Mouse (Mus musculus) kidney, adult 18-20 months (tissue): ENCODE results near the gene Asphd2.

Experiments used
- DNase-seq: peaks from one replicate; pipeline ENCODE4 v3.0.0; 2021

Asphd2 gene

GRCm38 (mm10) chr5:112346211-112346965 lies 48.3 kb downstream of the Asphd2 start:
- DNase-seq, result no peak

GRCm38 (mm10) chr5:112344092-112344960 lies 50.3 kb downstream of the Asphd2 start:
- peak; percentile 27 for DNase-seq

DNA sequence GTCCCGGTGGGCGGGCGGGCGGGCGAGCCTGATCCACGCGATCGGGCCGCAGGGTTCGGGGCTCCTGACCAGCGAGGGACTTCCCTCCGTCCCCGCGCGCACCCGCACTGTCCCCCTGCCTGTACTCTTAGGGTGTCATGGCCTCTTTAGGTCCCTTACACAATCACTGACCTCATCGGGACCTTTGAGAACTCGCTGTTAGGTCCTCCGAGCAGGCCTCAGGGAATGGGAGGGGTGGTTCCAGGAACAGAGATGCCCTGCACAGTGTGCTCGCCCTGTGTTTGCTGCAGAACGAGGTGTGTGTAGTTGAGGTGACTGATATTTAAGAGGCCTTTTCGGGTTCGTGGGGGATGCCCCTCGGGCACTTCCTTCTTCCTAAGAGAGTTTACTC lies 51.5 kb downstream of the Asphd2 start:
- DNase-seq, result no peak

GRCm38 (mm10) chr5:112342463-112343204 lies 52.0 kb downstream of the Asphd2 start, which contains the start of the genes Srrd and Hps4:
TSS of gene Srrd (minus strand) at chr5:112343040.
TSS of gene Hps4 (plus strand) at chr5:112343083.
- peak; percentile 88 for DNase-seq

- DNase-seq, result no peak
These were observed 55.5 kb downstream of the Asphd2 start for GRCm38 (mm10) chr5:112339215-112339614.

DNA sequence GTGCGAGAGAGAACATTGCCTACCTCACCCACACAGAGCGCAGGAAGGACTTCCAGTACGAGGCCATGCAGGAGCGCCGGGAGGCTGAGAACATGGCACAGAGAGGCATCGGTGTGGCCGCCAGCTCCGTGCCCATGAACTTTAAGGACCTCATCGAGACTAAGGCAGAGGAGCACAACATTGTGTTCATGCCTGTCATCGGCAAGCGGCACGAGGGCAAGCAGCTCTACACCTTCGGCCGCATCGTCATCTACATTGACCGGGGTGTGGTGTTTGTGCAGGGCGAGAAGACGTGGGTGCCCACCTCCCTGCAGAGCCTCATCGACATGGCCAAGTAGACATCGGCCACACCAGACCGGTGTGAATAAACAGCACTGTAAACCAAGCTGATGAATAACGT lies 57.7 kb downstream of the Asphd2 start:
- no peak for DNase-seq

DNA sequence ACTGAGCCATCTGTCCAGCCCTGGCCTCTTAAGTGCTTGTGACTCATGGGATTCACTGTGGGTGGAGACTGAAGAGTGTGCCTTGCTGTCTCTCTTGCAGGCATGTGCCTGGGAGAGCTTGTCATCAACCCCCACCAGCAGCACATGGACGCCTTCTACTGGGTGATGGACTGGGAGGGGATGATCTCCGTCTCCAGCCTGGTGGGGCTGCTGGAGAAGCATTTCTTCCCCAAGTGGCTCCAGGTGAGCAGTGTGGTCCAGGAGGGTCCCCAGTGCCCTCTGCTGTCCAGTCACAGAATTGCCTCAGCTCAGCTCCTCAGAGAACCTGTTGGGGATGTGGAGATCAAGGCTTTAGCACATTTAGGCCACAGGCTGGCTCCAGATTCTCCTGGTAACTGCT lies 59.2 kb downstream of the Asphd2 start:
- peak; percentile 68 for DNase-seq
